Mouse (Mus musculus): ENCODE results near the gene Cybrd1. TPM values are rescaled to one million over a fixed set of nuclear protein-coding genes. Genes with fewer than 3 reads are reported as not detected.
A peak's percentile ranks its signal among the peaks of the same experiment; 100 is the strongest.

Cybrd1 gene
- total and polyA plus RNA-seq, 3 experiments: 0.08 to 0.21 TPM; not detected in 1

DNA sequence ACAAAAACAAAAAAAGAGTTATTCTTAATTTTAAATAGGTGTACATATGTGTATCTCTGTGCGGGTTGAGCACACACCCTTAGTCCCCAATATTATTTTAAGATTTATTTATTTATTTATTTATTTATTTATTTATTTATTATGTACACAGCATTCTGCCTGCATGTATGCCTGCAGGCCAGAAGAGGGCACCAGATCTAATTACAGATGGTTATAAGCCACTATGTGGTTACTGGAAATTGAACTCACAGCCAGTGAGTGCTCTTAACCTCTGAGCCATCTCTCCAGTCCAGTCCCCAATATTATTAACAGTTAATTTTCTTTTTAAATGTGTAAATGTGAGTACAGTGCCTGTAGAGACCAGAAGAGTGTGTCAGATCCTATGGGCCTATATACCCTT lies 60.0 kb downstream of the Cybrd1 start:
- TF ChIP-seq NRF1 (IDR thresholded peaks at IDR 0.05; ENCODE audit: insufficient read depth, low read depth, low read length, poor library complexity, severe bottlenecking): no peak
- no peak for TF ChIP-seq SMC3 (IDR thresholded peaks at IDR 0.05; ENCODE audit: low read depth, low read length)
- no peak for TF ChIP-seq MEF2A (IDR thresholded peaks at IDR 0.05; ENCODE audit: extremely low read depth, insufficient replicate concordance, low read depth, low read length, poor library complexity, severe bottlenecking)
- no peak for TF ChIP-seq MXI1 (IDR thresholded peaks at IDR 0.05; ENCODE audit: low read depth, low read length)
- no peak for TF ChIP-seq ETS1 (IDR thresholded peaks at IDR 0.05; ENCODE audit: low read depth, low read length)
- no peak for TF ChIP-seq JUND (IDR thresholded peaks at IDR 0.05; ENCODE audit: low read depth, low read length)
- no peak for TF ChIP-seq POLR2A (IDR thresholded peaks at IDR 0.05; ENCODE audit: control insufficient read depth in 1 of 2, insufficient read depth in 1 of 2, low read depth in 1 of 2, low read length in 2 of 2, poor library complexity in 1 of 2)
- no peak for TF ChIP-seq MAX (IDR thresholded peaks at IDR 0.05; ENCODE audit: low read length)
- TF ChIP-seq E2F4 (IDR thresholded peaks at IDR 0.05; ENCODE audit: borderline replicate concordance, low read depth, low read length): no peak
- no peak for TF ChIP-seq POLR2AphosphoS5 (IDR thresholded peaks at IDR 0.05; ENCODE audit: borderline replicate concordance, low read depth, low read length)
- TF ChIP-seq UBTF (IDR thresholded peaks at IDR 0.05; ENCODE audit: borderline replicate concordance, insufficient read depth, low read depth, low read length): no peak
- no peak for TF ChIP-seq GABPA (IDR thresholded peaks at IDR 0.05; ENCODE audit: low read depth, low read length)
- peak; percentile 23 for TF ChIP-seq RAD21 (IDR thresholded peaks at IDR 0.05; ENCODE audit: low read depth, low read length)
- peak; percentile 26 to 37 (median 29); a peak in 4 of 6 replicates for TF ChIP-seq CTCF (IDR thresholded peaks at IDR 0.05 in 2 of 3, conservative IDR thresholded peaks at IDR 0.05 in 1 of 3; ENCODE audit: control insufficient read depth in 1 of 3, insufficient read depth in 1 of 3, low read depth in 2 of 3, low read length in 3 of 3, poor library complexity in 1 of 3, severe bottlenecking in 1 of 3)
- TF ChIP-seq TBP (IDR thresholded peaks at IDR 0.05; ENCODE audit: low read depth, low read length): no peak
- TF ChIP-seq GATA1 (IDR thresholded peaks at IDR 0.05; ENCODE audit: low read depth, low read length): no peak
- Histone ChIP-seq H3K9me3 (replicated peaks; ENCODE audit: insufficient read depth, low read length) (no peaks in the 10 kb centered on the region), H3K36me3 (ENCODE audit: control insufficient read depth in 1 of 2, insufficient read depth in 2 of 2, low read length in 2 of 2) (no peaks in the 10 kb centered on the region; a peak in 1 of 4 replicates), H3K4me1 (ENCODE audit: control insufficient read depth in 1 of 2, insufficient read depth in 2 of 2, low read length in 2 of 2) (peaks cover 3 to 19% of the 10 kb centered on the region in 2 experiments), H3K79me2 (ENCODE audit: control insufficient read depth, insufficient read depth, low read length, poor library complexity) (no peaks in the 10 kb centered on the region), H3K27ac (ENCODE audit: control insufficient read depth, low read depth, low read length) (no peak overlapping the region), H3K27me3 (ENCODE audit: control insufficient read depth in 1 of 2, insufficient read depth in 2 of 2, low read length in 2 of 2) (no peaks in the 10 kb centered on the region; a peak in 1 of 4 replicates), H3K4me3 (ENCODE audit: control insufficient read depth in 1 of 2, insufficient read depth in 1 of 2, low read depth in 2 of 2, low read length in 2 of 2) (no peak overlapping the region), H3K9ac (ENCODE audit: control insufficient read depth, low read depth, low read length, poor library complexity, severe bottlenecking) (no peak overlapping the region)
- peak; percentile 53 for DNase-seq (ENCODE audit: low read depth, low spot score)

DNA sequence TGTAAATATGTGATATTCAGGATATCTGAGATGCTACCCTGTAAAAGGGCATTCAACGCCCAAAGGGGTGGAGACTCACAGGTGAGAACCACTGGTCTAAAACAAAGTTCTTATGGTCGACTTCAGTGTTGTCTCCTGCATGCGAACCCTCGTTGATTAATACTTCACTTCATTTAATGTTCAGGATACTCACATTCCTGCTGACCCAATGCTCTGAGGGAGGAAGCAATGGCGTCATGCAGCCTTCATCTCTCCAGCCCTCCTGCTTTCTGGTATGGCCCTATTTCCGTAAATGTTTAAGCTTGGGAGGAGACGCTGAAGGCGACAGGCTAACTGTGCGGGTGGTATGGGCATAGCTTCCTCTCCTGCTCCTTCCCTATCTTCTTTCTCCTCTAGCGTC lies 62.0 kb downstream of the Cybrd1 start:
- DNase-seq (ENCODE audit: low read depth, low spot score): no peak
- Histone ChIP-seq H3K4me3 (ENCODE audit: control insufficient read depth in 1 of 2, insufficient read depth in 1 of 2, low read depth in 2 of 2, low read length in 2 of 2) (no peak overlapping the region), H3K36me3 (ENCODE audit: control insufficient read depth in 1 of 2, insufficient read depth in 2 of 2, low read length in 2 of 2) (no peaks in the 10 kb centered on the region), H3K9ac (ENCODE audit: control insufficient read depth, low read depth, low read length, poor library complexity, severe bottlenecking) (no peak overlapping the region), H3K4me1 (ENCODE audit: control insufficient read depth in 1 of 2, insufficient read depth in 2 of 2, low read length in 2 of 2) (peaks cover 3 to 8% of the 10 kb centered on the region in 2 experiments; a peak in 3 of 4 replicates), H3K27ac (ENCODE audit: control insufficient read depth, low read depth, low read length) (no peak overlapping the region), H3K79me2 (ENCODE audit: control insufficient read depth, insufficient read depth, low read length, poor library complexity) (no peaks in the 10 kb centered on the region), H3K9me3 (replicated peaks; ENCODE audit: insufficient read depth, low read length) (no peaks in the 10 kb centered on the region), H3K27me3 (ENCODE audit: control insufficient read depth in 1 of 2, insufficient read depth in 2 of 2, low read length in 2 of 2) (no peaks in the 10 kb centered on the region; a peak in 1 of 4 replicates)
- TF ChIP-seq HCFC1 (IDR thresholded peaks at IDR 0.05; ENCODE audit: low read depth, low read length): no peak
- no peak for TF ChIP-seq BHLHE40 (IDR thresholded peaks at IDR 0.05; ENCODE audit: borderline replicate concordance, low read depth, low read length)
- TF ChIP-seq E2F4 (IDR thresholded peaks at IDR 0.05; ENCODE audit: borderline replicate concordance, low read depth, low read length): no peak
- TF ChIP-seq POLR2AphosphoS2 (IDR thresholded peaks at IDR 0.05; ENCODE audit: low read length): no peak
- no peak for TF ChIP-seq GABPA (IDR thresholded peaks at IDR 0.05; ENCODE audit: low read depth, low read length)
- no peak for TF ChIP-seq MXI1 (IDR thresholded peaks at IDR 0.05; ENCODE audit: low read depth, low read length)
- TF ChIP-seq MYB (IDR thresholded peaks at IDR 0.05; ENCODE audit: low read depth, low read length): no peak
- TF ChIP-seq MAFK (IDR thresholded peaks at IDR 0.05; ENCODE audit: borderline replicate concordance, low read depth, low read length): no peak
- TF ChIP-seq MYC (IDR thresholded peaks at IDR 0.05; ENCODE audit: low read depth, low read length): no peak
- TF ChIP-seq MAZ (IDR thresholded peaks at IDR 0.05; ENCODE audit: low read depth, low read length): no peak
- no peak for TF ChIP-seq ZMIZ1 (IDR thresholded peaks at IDR 0.05; ENCODE audit: low read depth, low read length)
